Mouse (Mus musculus) lung, postnatal 0 days (tissue): ENCODE data around the gene Bola1.

Experiments
- CTCF ChIP-seq: IDR thresholded peaks from 2 replicates; pipeline ENCODE4 v1.5.1; 2016; ENCODE audit warnings: antibody characterized with exemption, mild to moderate bottlenecking
- EP300 ChIP-seq: IDR thresholded peaks from 2 replicates; pipeline ENCODE4 v1.6.1; 2016; ENCODE audit warnings: antibody characterized with exemption, mild to moderate bottlenecking, control low read depth

- no peak for TF ChIP-seq CTCF
- TF ChIP-seq EP300: no peak
Observed at GRCm38 (mm10) chr3:96160803-96161516, 58.5 kb downstream of the Bola1 start.
